Mouse (Mus musculus) midbrain, embryonic 15.5 days (tissue): ENCODE results near the gene Ablim2. TPM values are rescaled to one million over a fixed set of nuclear protein-coding genes. Genes with fewer than 3 reads are reported as not detected.

Source experiments
- ATAC-seq: fragments of 200-750 bp; cut with Nextera tagmentation; replicated peaks from 2 replicates; pipeline ENCODE4 v1.8.0; 2017; ENCODE audit warnings: moderate TSS enrichment
- H3K27ac ChIP-seq: fragments of 300-500 bp; sonication (generic); 2 replicates; pipeline ENCODE4 v1.5.1; 2015; ENCODE audit warnings: mild to moderate bottlenecking, inconsistent platforms
- H3K27me3 ChIP-seq: fragments of 300-500 bp; sonication (generic); replicated peaks from 2 replicates; pipeline ENCODE4 v1.6.1; 2015; ENCODE audit warnings: inconsistent platforms
- H3K36me3 ChIP-seq: fragments of 300-500 bp; sonication (generic); replicated peaks from 2 replicates; pipeline ENCODE4 v1.6.1; 2015; ENCODE audit warnings: inconsistent platforms
- H3K4me1 ChIP-seq: fragments of 300-500 bp; sonication (generic); 2 replicates; pipeline ENCODE4 v1.6.1; 2015; ENCODE audit warnings: inconsistent platforms
- H3K4me2 ChIP-seq: fragments of 300-500 bp; sonication (generic); 2 replicates; pipeline ENCODE4 v1.6.1; 2015; ENCODE audit warnings: inconsistent platforms, mild to moderate bottlenecking, moderate library complexity
- H3K4me3 ChIP-seq: fragments of 300-500 bp; sonication (generic); 2 replicates; pipeline ENCODE4 v1.5.1; 2015; ENCODE audit warnings: mild to moderate bottlenecking, inconsistent platforms
- H3K9ac ChIP-seq: fragments of 300-500 bp; sonication (generic); 2 replicates; pipeline ENCODE4 v1.6.1; 2015; ENCODE audit warnings: mild to moderate bottlenecking, inconsistent platforms
- H3K9me3 ChIP-seq: fragments of 300-500 bp; sonication (generic); 2 replicates; pipeline ENCODE4 v1.6.1; 2016; ENCODE audit warnings: inconsistent platforms
- WGBS: fragments of 180-500 bp; shearing (Covaris S2); methylation state at CpG from one replicate; pipeline ENCODE4 v1.1.7; 2015; ENCODE audit warnings: mixed read lengths; 5-methylcytosine and 5-hydroxymethylcytosine counted together
- polyA plus RNA-seq: library from polyadenylated mRNA; unstranded; fragments of >200 nt; fragmentation: Nextera tagmentation; extraction: Ambion mirVana; gene quantifications from 2 replicates; pipeline ENCODE4 v1.2.1, GENCODE M21; 2015

The Ablim2 gene
- polyA plus RNA-seq, 1 experiment from 2014 or later = 25.7 TPM

DNA sequence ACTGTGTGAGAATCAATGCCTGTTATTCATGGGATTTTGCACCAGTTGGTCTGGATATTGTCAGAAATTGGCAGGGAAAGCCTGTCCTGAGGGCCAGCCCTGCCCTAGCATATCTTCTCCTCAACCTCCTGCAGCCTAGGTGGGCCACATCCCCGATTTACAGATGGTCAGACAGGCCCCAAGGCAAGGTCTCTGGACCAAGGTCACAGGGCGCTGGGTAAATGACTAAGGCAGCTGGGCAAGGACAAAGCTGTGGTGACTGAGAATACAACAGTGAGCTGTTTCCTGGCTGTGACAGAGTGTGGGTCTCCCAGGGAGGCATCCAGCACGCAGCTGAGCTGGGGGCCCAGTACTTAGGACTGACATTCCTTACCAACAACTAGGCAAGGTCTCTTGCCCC, 23.4 kb downstream of the Ablim2 start:
- no peaks in the 10 kb centered on the region for H3K36me3 ChIP-seq
- H3K9me3 ChIP-seq = no peaks in the 10 kb centered on the region
- H3K9ac ChIP-seq = no peak overlapping the region
- no peaks in the 10 kb centered on the region for H3K4me1 ChIP-seq
- ATAC-seq = no peak
- H3K4me2 ChIP-seq = no peak overlapping the region
- H3K4me3 ChIP-seq = no peak overlapping the region
- H3K27me3 ChIP-seq = no peaks in the 10 kb centered on the region
- no peak overlapping the region for H3K27ac ChIP-seq
- 71% methylated on average over 3 of the region's 3 CpGs for WGBS

GRCm38 (mm10) chr5:35782648-35783180, 25.0 kb downstream of the Ablim2 start:
- Histone ChIP-seq H3K9ac (no peak overlapping the region), H3K9me3 (no peaks in the 10 kb centered on the region), H3K4me1 (no peaks in the 10 kb centered on the region), H3K36me3 (no peaks in the 10 kb centered on the region), H3K4me3 (no peak overlapping the region), H3K27me3 (no peaks in the 10 kb centered on the region), H3K4me2 (no peak overlapping the region), H3K27ac (no peak overlapping the region)
- ATAC-seq = no peak
- 52% methylated on average over 10 of the region's 10 CpGs for WGBS

- H3K4me2 ChIP-seq = no peak overlapping the region
- H3K27ac ChIP-seq = no peak overlapping the region
- no peak overlapping the region for H3K9ac ChIP-seq
- H3K4me1 ChIP-seq = no peaks in the 10 kb centered on the region
- H3K9me3 ChIP-seq = no peaks in the 10 kb centered on the region
- no peak for ATAC-seq
- no peaks in the 10 kb centered on the region for H3K36me3 ChIP-seq
- WGBS = 76% methylated on average over 7 of the region's 7 CpGs
- no peaks in the 10 kb centered on the region for H3K27me3 ChIP-seq
- no peak overlapping the region for H3K4me3 ChIP-seq
Measured at GRCm38 (mm10) chr5:35785853-35786252, 28.2 kb downstream of the Ablim2 start.

- WGBS = 90% methylated on average over 12 of the region's 12 CpGs
- Histone ChIP-seq H3K9ac (no peak overlapping the region), H3K27me3 (no peaks in the 10 kb centered on the region), H3K9me3 (no peaks in the 10 kb centered on the region), H3K4me3 (no peak overlapping the region), H3K4me2 (no peak overlapping the region), H3K36me3 (no peaks in the 10 kb centered on the region), H3K27ac (no peak overlapping the region), H3K4me1 (no peaks in the 10 kb centered on the region)
- no peak for ATAC-seq
Measured at GRCm38 (mm10) chr5:35787847-35788246, 30.2 kb downstream of the Ablim2 start.

DNA sequence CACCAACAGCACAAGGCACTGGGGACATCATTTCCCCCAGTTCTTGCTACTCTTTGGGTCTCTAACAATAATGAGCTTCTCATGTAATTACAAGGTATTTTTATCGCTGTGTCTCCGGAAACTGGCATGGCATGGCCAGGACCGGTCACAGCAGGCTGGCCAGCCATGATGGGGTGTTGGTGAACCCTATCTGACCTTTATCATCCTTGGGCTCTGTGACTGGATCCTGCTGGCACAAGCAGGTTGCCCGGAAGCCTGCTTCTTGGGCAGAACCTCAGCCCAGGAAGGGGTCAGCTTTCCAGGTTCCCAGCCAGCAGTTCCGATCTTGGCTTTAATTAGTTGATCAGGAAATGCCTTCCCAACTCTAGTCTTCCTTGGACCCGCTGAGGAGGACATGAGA, 31.0 kb downstream of the Ablim2 start:
- H3K9me3 ChIP-seq = no peaks in the 10 kb centered on the region
- H3K4me3 ChIP-seq = no peak overlapping the region
- 83% methylated on average over 6 of the region's 6 CpGs for WGBS
- no peak for ATAC-seq
- H3K27ac ChIP-seq = no peak overlapping the region
- no peaks in the 10 kb centered on the region for H3K36me3 ChIP-seq
- H3K9ac ChIP-seq = no peak overlapping the region
- H3K27me3 ChIP-seq = no peaks in the 10 kb centered on the region
- no peak overlapping the region for H3K4me2 ChIP-seq
- no peaks in the 10 kb centered on the region for H3K4me1 ChIP-seq

DNA sequence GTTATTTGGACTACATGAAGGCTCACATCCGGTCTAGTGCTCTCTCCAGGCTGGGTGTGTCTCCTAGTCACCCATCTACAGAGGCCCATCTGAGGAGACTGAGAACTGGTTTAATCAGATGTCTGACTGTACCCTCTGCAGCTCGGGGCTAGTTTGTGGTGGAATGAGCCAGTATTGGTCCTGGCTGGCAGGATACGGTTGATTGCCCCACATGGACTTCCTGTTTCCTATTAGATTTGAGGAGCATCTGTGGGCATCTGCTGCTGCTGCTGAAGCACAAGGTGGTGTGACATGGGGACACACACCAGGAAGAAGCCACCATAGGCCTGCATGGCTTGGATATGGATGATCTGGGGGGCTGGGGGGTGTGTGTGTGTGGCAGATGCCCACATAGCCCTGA, 32.0 kb downstream of the Ablim2 start:
- no peak overlapping the region for H3K4me3 ChIP-seq
- no peaks in the 10 kb centered on the region for H3K27me3 ChIP-seq
- H3K27ac ChIP-seq = no peak overlapping the region
- no peak for ATAC-seq
- no peaks in the 10 kb centered on the region for H3K36me3 ChIP-seq
- no peak overlapping the region for H3K4me2 ChIP-seq
- H3K4me1 ChIP-seq = no peaks in the 10 kb centered on the region
- WGBS = 85% methylated on average over 3 of the region's 3 CpGs
- no peak overlapping the region for H3K9ac ChIP-seq
- H3K9me3 ChIP-seq = no peaks in the 10 kb centered on the region

GRCm38 (mm10) chr5:35790387-35791065, 32.8 kb downstream of the Ablim2 start:
- H3K4me3 ChIP-seq = no peak overlapping the region
- no peaks in the 10 kb centered on the region for H3K9me3 ChIP-seq
- no peak overlapping the region for H3K9ac ChIP-seq
- no peak for ATAC-seq
- WGBS = 40% methylated on average over 10 of the region's 10 CpGs
- H3K4me1 ChIP-seq = no peaks in the 10 kb centered on the region
- H3K4me2 ChIP-seq = no peak overlapping the region
- H3K36me3 ChIP-seq = no peaks in the 10 kb centered on the region
- H3K27ac ChIP-seq = no peak overlapping the region
- H3K27me3 ChIP-seq = no peaks in the 10 kb centered on the region

DNA sequence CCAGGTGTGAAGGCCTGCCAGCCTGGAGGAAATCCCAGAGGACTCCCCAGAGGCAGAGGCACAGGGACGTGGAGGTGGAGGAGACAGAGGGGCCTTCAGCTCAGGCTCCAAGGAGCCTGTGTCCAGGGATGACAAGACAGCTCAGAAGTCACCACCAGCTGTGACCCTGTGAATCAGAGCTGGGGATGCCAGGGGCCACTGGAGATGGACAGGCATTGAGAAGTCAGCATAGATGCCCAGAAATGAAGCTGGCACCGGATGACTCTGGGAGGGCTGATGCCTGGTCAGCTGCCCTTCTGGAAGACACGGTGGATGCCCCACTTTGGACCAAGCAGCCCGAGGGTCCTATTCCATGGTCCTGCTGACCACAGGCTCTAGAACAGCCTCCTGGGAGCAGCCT, 36.3 kb downstream of the Ablim2 start:
- no peak overlapping the region for H3K4me2 ChIP-seq
- H3K4me3 ChIP-seq = no peak overlapping the region
- ATAC-seq = no peak
- H3K4me1 ChIP-seq = no peaks in the 10 kb centered on the region
- no peaks in the 10 kb centered on the region for H3K36me3 ChIP-seq
- H3K27ac ChIP-seq = no peak overlapping the region
- H3K9me3 ChIP-seq = no peaks in the 10 kb centered on the region
- no peak overlapping the region for H3K9ac ChIP-seq
- WGBS = 78% methylated on average over 4 of the region's 4 CpGs
- no peaks in the 10 kb centered on the region for H3K27me3 ChIP-seq

DNA sequence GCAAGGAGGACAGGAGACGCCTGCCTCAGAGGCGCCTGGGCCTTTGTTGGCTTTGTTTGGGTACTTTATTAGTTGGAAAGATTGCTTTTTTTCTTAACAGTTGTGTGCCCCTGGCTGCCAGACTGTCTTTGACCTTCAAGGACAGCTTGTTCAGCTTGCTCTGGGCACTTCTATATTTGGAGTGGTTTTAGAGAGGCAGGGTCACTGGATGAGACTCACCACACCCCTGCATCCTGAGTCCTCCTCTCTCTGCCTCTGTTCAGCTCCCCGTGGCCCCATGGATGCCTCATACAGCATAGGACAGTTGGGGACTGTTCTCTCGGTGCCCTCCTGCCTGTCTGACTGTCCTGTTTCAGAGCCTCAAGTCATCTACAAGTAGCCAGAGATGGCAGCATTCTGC, 37.3 kb downstream of the Ablim2 start:
- Histone ChIP-seq H3K36me3 (no peaks in the 10 kb centered on the region), H3K4me2 (no peak overlapping the region), H3K4me1 (no peaks in the 10 kb centered on the region), H3K27me3 (no peaks in the 10 kb centered on the region), H3K27ac (no peak overlapping the region), H3K9ac (no peak overlapping the region), H3K4me3 (no peak overlapping the region), H3K9me3 (no peaks in the 10 kb centered on the region)
- 74% methylated on average over 4 of the region's 4 CpGs for WGBS
- ATAC-seq = 0 out of 2 replicates have a peak, but pooled peaks have one; percentile 15

- no peak overlapping the region for H3K9ac ChIP-seq
- ATAC-seq = peak; percentile 75
Measured at GRCm38 (mm10) chr5:35795481-35796048, 37.9 kb downstream of the Ablim2 start.

DNA sequence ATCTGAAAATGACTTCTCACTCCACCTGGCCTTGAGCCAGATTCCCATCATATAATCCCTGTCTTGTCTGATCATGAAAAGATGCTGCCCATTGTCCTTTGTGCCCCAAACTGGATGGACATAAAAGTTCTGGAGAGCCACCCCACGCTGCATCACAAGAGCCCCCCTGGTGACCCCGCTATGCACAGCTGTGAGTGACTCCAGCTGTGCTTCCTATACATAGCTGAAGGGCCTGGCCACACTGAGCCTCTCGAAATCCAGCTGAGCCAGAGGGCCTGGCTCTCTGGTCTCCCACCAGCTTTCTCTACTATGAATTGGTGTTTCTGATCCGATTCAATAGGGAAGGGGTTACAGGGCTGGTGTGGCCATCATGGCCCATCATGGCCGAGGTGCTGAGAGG, 38.5 kb downstream of the Ablim2 start:
- no peak for ATAC-seq
- H3K4me3 ChIP-seq = no peak overlapping the region
- no peaks in the 10 kb centered on the region for H3K27me3 ChIP-seq
- no peaks in the 10 kb centered on the region for H3K36me3 ChIP-seq
- 76% methylated on average over 5 of the region's 5 CpGs for WGBS
- no peak overlapping the region for H3K4me2 ChIP-seq
- H3K9me3 ChIP-seq = no peaks in the 10 kb centered on the region
- no peaks in the 10 kb centered on the region for H3K4me1 ChIP-seq
- no peak overlapping the region for H3K9ac ChIP-seq
- no peak overlapping the region for H3K27ac ChIP-seq

More at GRCm38 (mm10) chr5:35795481-35796048, 37.9 kb downstream of the Ablim2 start:
- Histone ChIP-seq H3K27me3 (no peaks in the 10 kb centered on the region), H3K36me3 (no peaks in the 10 kb centered on the region), H3K4me1 (no peaks in the 10 kb centered on the region), H3K4me3 (no peak overlapping the region), H3K27ac (no peak overlapping the region), H3K9me3 (no peaks in the 10 kb centered on the region), H3K4me2 (no peak overlapping the region)
- WGBS = 67% methylated on average over 7 of the region's 7 CpGs

- no peak for ATAC-seq
- no peaks in the 10 kb centered on the region for H3K36me3 ChIP-seq
- H3K27me3 ChIP-seq = no peaks in the 10 kb centered on the region
- H3K4me2 ChIP-seq = no peak overlapping the region
- WGBS = 66% methylated on average over 5 of the region's 5 CpGs
- no peaks in the 10 kb centered on the region for H3K9me3 ChIP-seq
- no peak overlapping the region for H3K4me3 ChIP-seq
- H3K9ac ChIP-seq = no peak overlapping the region
- H3K4me1 ChIP-seq = no peaks in the 10 kb centered on the region
- H3K27ac ChIP-seq = no peak overlapping the region
Measured at GRCm38 (mm10) chr5:35799090-35799489, 41.4 kb downstream of the Ablim2 start.

- no peaks in the 10 kb centered on the region for H3K9me3 ChIP-seq
- no peaks in the 10 kb centered on the region for H3K4me1 ChIP-seq
- no peaks in the 10 kb centered on the region for H3K36me3 ChIP-seq
- 83% methylated on average over 5 of the region's 5 CpGs for WGBS
- no peak overlapping the region for H3K4me3 ChIP-seq
- H3K27me3 ChIP-seq = no peaks in the 10 kb centered on the region
- H3K27ac ChIP-seq = no peak overlapping the region
- no peak overlapping the region for H3K9ac ChIP-seq
- no peak overlapping the region for H3K4me2 ChIP-seq
- ATAC-seq = no peak
Measured at GRCm38 (mm10) chr5:35803416-35803815, 45.7 kb downstream of the Ablim2 start.
